Mouse (Mus musculus): Measurements from ENCODE around the gene Armc10. TPM values are rescaled to one million over a fixed set of nuclear protein-coding genes. Genes with fewer than 3 reads are reported as not detected.
"Not testable (repeated sequence)": the region's sequence is repeated elsewhere in the genome, so short reads cannot be mapped to it uniquely, and the experiment has no call there.

Gene Armc10
- 34.2 and 40.4 TPM in 2 replicates for polyA plus RNA-seq (2011; ENCODE audit: insufficient read length, low read depth, missing spikeins)

GRCm38 (mm10) chr5:21645439-21646132, at the start of gene Armc10, which contains the start of gene Fbxl13:
TSS of gene Armc10 (plus strand) at chr5:21645813.
TSS of gene Fbxl13 (minus strand) at chr5:21645634.
- TF ChIP-seq CTCF (IDR thresholded peaks at IDR 0.05; ENCODE audit: borderline replicate concordance, insufficient read depth, low read length) (no peak), POLR2A (IDR thresholded peaks at IDR 0.05; ENCODE audit: low read depth, low read length) (peak; percentile 86)
- H3K4me3 ChIP-seq (ENCODE audit: insufficient read depth, low read length): peak within 1 kb of the TSS; percentile 88
- no peaks in the 10 kb centered on the region for H3K4me1 ChIP-seq (ENCODE audit: control insufficient read depth, insufficient read depth, low read length)
- peak within 1 kb of the TSS; percentile 16; the same call in 1 of the 2 replicates for H3K27ac ChIP-seq (ENCODE audit: insufficient read depth, low read length)

- H3K27ac ChIP-seq (ENCODE audit: insufficient read depth, low read length); H3K4me3 ChIP-seq (ENCODE audit: insufficient read depth, low read length); H3K4me1 ChIP-seq (ENCODE audit: control insufficient read depth, insufficient read depth, low read length): not testable (repeated sequence)
Measured at GRCm38 (mm10) chr5:21599536-21599935, 46.1 kb upstream of the Armc10 start.

GRCm38 (mm10) chr5:21599961-21600360, 45.7 kb upstream of the Armc10 start:
- no peak overlapping the region for H3K4me3 ChIP-seq (ENCODE audit: insufficient read depth, low read length)
- no peak for TF ChIP-seq CTCF (IDR thresholded peaks at IDR 0.05; ENCODE audit: borderline replicate concordance, insufficient read depth, low read length)
- TF ChIP-seq POLR2A (IDR thresholded peaks at IDR 0.05; ENCODE audit: low read depth, low read length): no peak

DNA sequence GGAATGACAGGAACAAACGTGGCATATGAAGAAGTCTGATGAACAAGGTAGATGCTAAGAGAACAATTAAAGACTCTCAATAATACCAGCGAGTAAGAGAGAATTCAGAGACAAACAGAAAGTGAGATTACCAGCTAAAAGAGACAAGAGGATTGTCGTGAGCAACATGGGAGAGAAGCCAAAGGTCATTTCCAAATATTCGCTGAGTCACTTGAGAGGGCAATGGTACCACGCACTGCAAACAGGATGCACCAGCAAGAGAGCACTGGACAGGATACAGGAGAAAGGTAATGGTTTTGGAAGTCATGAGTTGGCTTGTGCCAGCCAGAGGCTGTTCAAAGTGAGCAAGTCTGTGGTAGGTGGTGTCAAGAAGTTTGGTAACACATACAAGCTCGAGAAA, 39.7 kb upstream of the Armc10 start:
- peaks cover 5% of the 10 kb centered on the region for H3K4me1 ChIP-seq (ENCODE audit: control insufficient read depth, insufficient read depth, low read length)
- no peak overlapping the region for H3K27ac ChIP-seq (ENCODE audit: insufficient read depth, low read length)
- TF ChIP-seq CTCF (IDR thresholded peaks at IDR 0.05; ENCODE audit: borderline replicate concordance, insufficient read depth, low read length) (no peak), POLR2A (IDR thresholded peaks at IDR 0.05; ENCODE audit: low read depth, low read length) (no peak)
- H3K4me3 ChIP-seq (ENCODE audit: insufficient read depth, low read length): no peak overlapping the region

More at GRCm38 (mm10) chr5:21599961-21600360, 45.7 kb upstream of the Armc10 start:
- no peaks in the 10 kb centered on the region; the same call in none of the 2 replicates for H3K4me1 ChIP-seq (ENCODE audit: control insufficient read depth, insufficient read depth, low read length)
- H3K27ac ChIP-seq (ENCODE audit: insufficient read depth, low read length): no peak overlapping the region

DNA sequence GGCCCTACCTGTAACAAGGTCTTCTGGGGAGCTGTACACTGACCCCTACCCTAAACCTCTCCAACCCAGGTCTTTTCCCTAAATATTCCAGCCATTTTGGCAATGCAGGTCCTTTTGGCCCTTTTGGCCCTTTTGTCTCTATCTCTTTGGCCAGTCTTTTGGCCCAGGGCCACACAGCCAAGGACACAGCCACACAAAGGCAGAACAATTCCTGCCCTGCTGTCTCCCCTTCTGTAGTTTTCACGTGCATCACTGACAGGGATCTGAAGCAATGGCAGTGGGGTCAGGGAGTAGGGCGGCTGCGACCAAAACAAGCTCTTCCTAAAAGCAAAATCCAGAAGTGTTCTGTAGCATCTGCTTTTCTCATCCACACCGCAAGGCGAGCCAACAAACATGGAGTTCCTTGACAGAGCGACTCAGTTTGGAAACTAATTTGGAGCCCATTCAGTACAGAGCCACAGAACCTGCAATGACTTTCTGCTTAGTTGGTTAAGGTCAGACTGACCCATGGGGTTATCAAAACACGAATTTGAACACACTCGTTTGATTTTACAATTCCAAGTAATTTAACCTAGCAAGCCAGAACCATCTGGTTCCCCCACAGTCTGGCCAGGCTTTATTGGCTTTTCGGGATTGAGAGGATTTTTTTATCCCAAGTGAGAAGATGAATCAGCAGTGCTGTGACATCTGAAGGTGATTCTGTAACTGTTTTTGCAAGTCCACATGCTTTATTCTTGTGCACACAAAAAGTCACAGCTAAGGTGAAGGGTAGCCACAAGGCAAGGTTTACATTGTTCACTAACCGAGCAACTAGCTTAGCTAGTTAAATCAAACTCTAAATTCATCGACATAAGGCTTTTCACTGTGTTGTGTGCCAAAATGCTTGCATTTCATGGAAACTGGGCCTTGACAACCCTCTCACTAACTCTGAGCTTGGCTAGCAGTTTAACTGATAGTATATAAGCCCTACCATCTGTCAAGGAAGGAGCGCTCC, 37.0 kb upstream of the Armc10 start:
- Histone ChIP-seq H3K4me1 (ENCODE audit: control insufficient read depth, insufficient read depth, low read length) (peaks cover 5% of the 10 kb centered on the region), H3K27ac (ENCODE audit: insufficient read depth, low read length) (peak overlapping the region; percentile 71), H3K4me3 (ENCODE audit: insufficient read depth, low read length) (no peak overlapping the region)
- TF ChIP-seq CTCF (IDR thresholded peaks at IDR 0.05; ENCODE audit: borderline replicate concordance, insufficient read depth, low read length) (no peak), POLR2A (IDR thresholded peaks at IDR 0.05; ENCODE audit: low read depth, low read length) (no peak)

DNA sequence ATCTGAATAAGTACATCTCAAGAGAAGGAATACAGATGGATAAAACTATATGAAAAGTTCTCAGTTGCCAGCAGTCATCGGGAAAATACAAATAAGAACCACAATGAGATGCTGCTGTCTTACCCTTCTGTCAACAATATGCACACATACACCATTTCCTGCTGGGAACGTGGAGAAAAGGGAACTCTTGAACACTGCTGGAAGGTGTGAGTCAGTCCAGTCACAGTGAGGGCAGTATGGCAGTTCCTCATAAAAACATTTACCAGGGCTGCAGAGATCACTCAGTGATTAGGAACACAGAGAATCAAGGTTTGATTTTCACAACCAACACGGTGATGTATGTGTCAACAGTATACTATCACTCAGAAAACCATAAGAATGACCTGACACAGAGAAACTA, 34.6 kb upstream of the Armc10 start:
- Histone ChIP-seq H3K27ac (ENCODE audit: insufficient read depth, low read length) (no peak overlapping the region), H3K4me3 (ENCODE audit: insufficient read depth, low read length) (no peak overlapping the region), H3K4me1 (ENCODE audit: control insufficient read depth, insufficient read depth, low read length) (peaks cover 5% of the 10 kb centered on the region)
- TF ChIP-seq POLR2A (IDR thresholded peaks at IDR 0.05; ENCODE audit: low read depth, low read length) (no peak), CTCF (IDR thresholded peaks at IDR 0.05; ENCODE audit: borderline replicate concordance, insufficient read depth, low read length) (no peak)

- H3K4me1 ChIP-seq (ENCODE audit: control insufficient read depth, insufficient read depth, low read length); H3K4me3 ChIP-seq (ENCODE audit: insufficient read depth, low read length); H3K27ac ChIP-seq (ENCODE audit: insufficient read depth, low read length): not testable (repeated sequence)
Measured at GRCm38 (mm10) chr5:21614299-21614698, 31.3 kb upstream of the Armc10 start.

DNA sequence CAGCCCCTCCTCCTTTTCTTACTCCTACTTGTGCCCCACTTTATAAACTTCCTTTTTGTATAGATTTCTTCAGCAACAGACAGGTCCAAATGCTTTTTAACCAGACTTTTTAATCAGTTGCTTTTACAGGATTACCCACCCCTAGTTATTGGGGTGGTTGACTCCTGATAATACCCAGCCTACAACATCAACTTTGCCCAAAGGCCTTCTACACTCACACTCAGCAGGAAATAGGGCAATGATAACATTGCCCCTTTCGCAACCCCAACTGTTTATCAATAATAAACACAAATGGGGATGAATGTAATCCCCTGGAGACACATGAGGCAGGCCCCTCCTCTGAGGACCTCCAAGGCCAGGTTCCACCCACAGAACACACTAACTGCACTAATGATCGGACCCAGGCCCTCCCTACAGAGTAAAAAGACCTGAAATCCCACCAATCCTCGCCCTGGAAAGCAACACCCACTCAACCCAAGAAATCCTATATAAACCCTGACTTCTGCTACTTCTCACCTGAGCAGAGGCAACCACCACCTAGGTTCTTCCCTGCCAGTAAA, 29.1 kb upstream of the Armc10 start:
- Histone ChIP-seq H3K4me1 (ENCODE audit: control insufficient read depth, insufficient read depth, low read length) (no peaks in the 10 kb centered on the region), H3K4me3 (ENCODE audit: insufficient read depth, low read length) (no peak overlapping the region), H3K27ac (ENCODE audit: insufficient read depth, low read length) (no peak overlapping the region)
- TF ChIP-seq CTCF (IDR thresholded peaks at IDR 0.05; ENCODE audit: borderline replicate concordance, insufficient read depth, low read length) (no peak), POLR2A (IDR thresholded peaks at IDR 0.05; ENCODE audit: low read depth, low read length) (no peak)

GRCm38 (mm10) chr5:21625916-21626315, 19.7 kb upstream of the Armc10 start:
- Histone ChIP-seq H3K4me1 (ENCODE audit: control insufficient read depth, insufficient read depth, low read length) (no peaks in the 10 kb centered on the region), H3K27ac (ENCODE audit: insufficient read depth, low read length) (no peak overlapping the region), H3K4me3 (ENCODE audit: insufficient read depth, low read length) (no peak overlapping the region)
- no peak for TF ChIP-seq POLR2A (IDR thresholded peaks at IDR 0.05; ENCODE audit: low read depth, low read length)
- TF ChIP-seq CTCF (IDR thresholded peaks at IDR 0.05; ENCODE audit: borderline replicate concordance, insufficient read depth, low read length): no peak
